Mouse (Mus musculus) forebrain, embryonic 15.5 days (tissue): ENCODE measurements around the gene Gm20806. TPM values are rescaled to one million over a fixed set of nuclear protein-coding genes. Genes with fewer than 3 reads are reported as not detected.
"Not testable (repeated sequence)": the region's sequence is repeated elsewhere in the genome, so short reads cannot be mapped to it uniquely, and the experiment has no call there.

ENCODE experiments used
- ATAC-seq: fragments of 200-750 bp; cut with Nextera tagmentation; replicated peaks from 2 replicates; pipeline ENCODE4 v1.8.0; 2017; ENCODE audit warnings: mild to moderate bottlenecking, moderate TSS enrichment, moderate library complexity
- H3K27ac ChIP-seq: fragments of 300-500 bp; sonication (generic); replicated peaks from 2 replicates; pipeline ENCODE4 v1.5.1; 2015; ENCODE audit warnings: mild to moderate bottlenecking, inconsistent platforms
- H3K27me3 ChIP-seq: fragments of 300-500 bp; sonication (generic); 2 replicates; pipeline ENCODE4 v1.6.1; 2015; ENCODE audit warnings: inconsistent platforms
- H3K36me3 ChIP-seq: fragments of 300-500 bp; sonication (generic); 2 replicates; pipeline ENCODE4 v1.6.1; 2015; ENCODE audit warnings: mild to moderate bottlenecking, inconsistent platforms
- H3K4me1 ChIP-seq: fragments of 300-500 bp; sonication (generic); 2 replicates; pipeline ENCODE4 v1.6.1; 2015; ENCODE audit warnings: inconsistent platforms
- H3K4me2 ChIP-seq: fragments of 300-500 bp; sonication (generic); replicated peaks from 2 replicates; pipeline ENCODE4 v1.6.1; 2015; ENCODE audit warnings: mild to moderate bottlenecking, inconsistent platforms
- H3K4me3 ChIP-seq: fragments of 300-500 bp; sonication (generic); 2 replicates; pipeline ENCODE4 v1.5.1; 2015; ENCODE audit warnings: mild to moderate bottlenecking, inconsistent platforms
- H3K9ac ChIP-seq: fragments of 300-500 bp; sonication (generic); replicated peaks from 2 replicates; pipeline ENCODE4 v1.6.1; 2015; ENCODE audit warnings: mild to moderate bottlenecking, inconsistent platforms
- H3K9me3 ChIP-seq: fragments of 300-500 bp; sonication (generic); 2 replicates; pipeline ENCODE4 v1.6.1; 2016; ENCODE audit warnings: inconsistent platforms
- WGBS: fragments of 180-500 bp; shearing (Covaris S2); methylation state at CpG from one replicate; pipeline ENCODE4 v1.1.7; 2015; ENCODE audit warnings: mixed read lengths; 5-methylcytosine and 5-hydroxymethylcytosine counted together
- polyA plus RNA-seq: library from polyadenylated mRNA; unstranded; fragments of >200 nt; fragmentation: Nextera tagmentation; extraction: Ambion mirVana; gene quantifications from 2 replicates; pipeline ENCODE4 v1.2.1, GENCODE M21; 2015

The Gm20806 gene
- not detected in 2 replicates for polyA plus RNA-seq

DNA sequence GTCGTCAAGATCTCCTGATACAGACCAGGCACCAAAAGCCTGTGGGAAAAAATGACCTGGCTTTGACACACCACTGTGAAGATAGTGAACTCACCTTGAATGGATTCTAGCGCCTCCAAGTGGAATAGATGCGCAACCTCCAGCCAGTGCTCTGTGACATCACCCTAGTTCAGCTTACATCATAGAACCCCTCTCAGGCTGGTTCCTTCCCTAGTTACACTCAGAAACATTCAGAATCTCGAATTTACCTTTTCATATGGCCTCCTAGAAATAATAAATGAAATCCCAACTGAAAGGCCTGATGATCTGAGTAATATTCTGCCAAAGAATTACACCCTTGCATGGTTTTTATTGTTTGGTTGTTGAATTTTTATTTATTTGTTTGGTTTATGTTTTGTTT is at the start of gene Gm20806:
Gene Gm20806, minus strand, starts transcription at position 101 of the 400 bp plus-strand sequence.
- WGBS: no CpG with 5 or more reads among the region's 4 CpGs
- ATAC-seq, H3K36me3 ChIP-seq: not testable (repeated sequence)

More for the DNA sequence above, at the start of gene Gm20806:
- not testable (repeated sequence) for H3K4me3 ChIP-seq, H3K27ac ChIP-seq, H3K9ac ChIP-seq, H3K27me3 ChIP-seq, H3K9me3 ChIP-seq, H3K4me1 ChIP-seq, H3K4me2 ChIP-seq
